Mouse (Mus musculus) urinary bladder, postnatal 25 days (tissue): Measurements from ENCODE around the gene Cd3eap.

Source experiments
- DNase-seq: peaks from one replicate; pipeline ENCODE4 v3.0.0; 2022; ENCODE audit warnings: low spot score

Cd3eap gene

DNA sequence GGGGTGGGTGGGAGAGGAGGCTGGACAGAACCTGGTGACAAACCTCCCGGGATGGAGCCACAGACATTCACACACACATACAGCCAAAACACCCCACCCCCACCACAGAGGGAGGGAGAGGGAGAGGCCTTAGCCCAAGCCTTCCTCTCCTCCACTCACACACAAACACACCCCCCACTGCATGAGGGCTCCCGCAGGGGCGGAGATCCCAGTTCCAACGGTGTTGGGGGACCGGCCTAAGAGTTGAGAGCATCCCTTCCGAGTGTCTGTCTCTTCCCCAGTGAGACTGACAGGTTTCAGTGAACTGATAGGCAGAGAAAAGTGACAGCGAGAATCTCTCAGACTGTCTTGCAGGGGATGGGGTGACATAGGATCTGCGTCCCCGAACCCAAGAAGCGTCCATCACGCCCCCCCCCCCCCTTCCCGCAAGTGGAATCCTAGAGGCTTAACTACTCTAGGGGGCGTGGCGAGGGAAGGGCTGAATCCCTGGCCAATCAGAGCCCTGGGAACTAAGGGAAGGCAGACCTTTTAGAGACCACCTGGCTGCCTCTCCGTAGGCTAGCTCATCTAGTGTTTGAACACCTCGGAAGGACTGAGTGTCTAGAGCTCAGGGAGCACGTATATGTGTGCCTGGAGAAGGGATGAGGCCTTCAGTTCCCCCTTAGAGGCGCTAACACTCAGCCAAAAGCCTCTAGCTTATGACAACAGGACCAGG lies 51.4 kb downstream of the Cd3eap start:
- peak; percentile 58 for DNase-seq

DNA sequence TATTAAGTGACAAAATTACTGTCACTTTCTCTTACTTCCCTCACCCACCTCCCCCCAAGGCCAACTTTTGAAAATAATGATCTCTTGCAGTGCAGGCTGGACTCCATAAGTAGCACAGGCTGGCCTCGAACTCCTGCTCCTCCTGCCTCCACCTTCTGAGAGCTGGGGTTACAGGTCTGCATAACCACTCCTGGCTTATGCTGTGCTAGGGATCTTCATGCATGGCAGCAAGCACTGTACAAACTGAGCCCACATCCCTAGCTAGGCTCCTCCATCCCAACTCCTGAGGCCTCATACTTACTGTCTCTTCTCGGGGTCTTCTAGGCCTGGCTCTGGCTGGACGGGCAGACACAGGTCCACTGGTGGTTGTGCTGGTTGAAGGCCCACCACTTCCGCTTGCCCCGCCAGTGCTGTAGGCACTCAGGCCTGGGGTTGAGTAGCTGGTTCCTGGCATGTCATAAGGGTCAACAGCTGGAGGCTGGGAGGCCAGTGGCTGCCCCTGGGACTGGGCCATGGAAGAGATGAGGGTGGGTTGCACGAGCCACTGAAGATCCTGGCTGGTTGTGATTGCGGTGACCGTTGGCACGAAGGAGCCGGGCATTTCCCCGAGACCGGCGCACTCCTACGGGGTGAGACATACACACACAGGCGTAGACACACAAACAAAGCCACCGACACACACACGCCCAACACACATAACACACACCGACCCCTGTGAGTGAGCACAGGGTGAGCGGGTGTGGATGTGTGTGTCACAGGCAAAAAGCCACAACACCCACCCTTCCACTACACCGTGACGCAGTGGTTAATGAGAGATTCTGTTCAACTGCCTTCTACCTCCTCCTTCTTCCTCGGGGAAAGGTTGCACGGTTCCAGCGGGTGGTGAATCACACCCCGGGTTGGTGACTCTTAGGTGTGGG lies 52.2 kb downstream of the Cd3eap start:
- DNase-seq: no peak
